Mouse (Mus musculus): ENCODE measurements around the gene Thoc3. TPM values are rescaled to one million over a fixed set of nuclear protein-coding genes. Genes with fewer than 3 reads are reported as not detected.
A peak's percentile ranks its signal among the peaks of the same experiment; 100 is the strongest.

Gene Thoc3
- polyA plus RNA-seq, 1 experiment from 2014 or later = 99.1 TPM

DNA sequence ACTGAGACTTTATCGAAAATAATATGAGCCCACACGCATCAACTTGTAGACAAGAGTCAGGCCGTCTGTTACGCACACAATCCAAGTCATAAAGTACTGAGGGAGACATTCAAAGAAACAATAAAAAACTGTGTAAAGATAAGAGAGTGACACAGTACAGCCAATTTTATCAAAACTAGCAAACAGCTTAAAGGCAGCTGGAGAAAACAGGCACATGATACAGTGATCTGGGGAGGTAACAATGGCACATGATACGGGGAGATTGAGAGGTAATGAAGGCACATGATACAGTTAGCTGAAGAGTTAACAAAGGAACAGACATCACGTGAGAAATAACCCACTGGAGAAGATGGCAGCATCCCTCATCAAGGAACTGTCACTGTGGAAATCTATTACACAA is 31.6 kb downstream of the Thoc3 start:
- no peaks in the 10 kb centered on the region for H3K36me3 ChIP-seq
- no peak for ATAC-seq (ENCODE audit: insufficient number of reproducible peaks, low FRiP score, low TSS enrichment, low read depth)
- no peaks in the 10 kb centered on the region for H3K27me3 ChIP-seq
- H3K4me1 ChIP-seq = peaks cover 8% of the 10 kb centered on the region; the same call in 1 of the 2 replicates
- 75% methylated on average over 6 of the region's 6 CpGs for WGBS
- no peak overlapping the region for H3K9ac ChIP-seq
- H3K4me3 ChIP-seq = no peak overlapping the region
- no peak overlapping the region for H3K4me2 ChIP-seq
- H3K27ac ChIP-seq = no peak overlapping the region
- H3K9me3 ChIP-seq = no peaks in the 10 kb centered on the region

- no peak overlapping the region for H3K4me3 ChIP-seq
- no peaks in the 10 kb centered on the region for H3K36me3 ChIP-seq
- WGBS = 59% methylated on average over 5 of the region's 5 CpGs
- H3K4me2 ChIP-seq = no peak overlapping the region
- no peak overlapping the region for H3K27ac ChIP-seq
- ATAC-seq (ENCODE audit: insufficient number of reproducible peaks, low FRiP score, low TSS enrichment, low read depth) = no peak
- no peaks in the 10 kb centered on the region for H3K27me3 ChIP-seq
- no peaks in the 10 kb centered on the region for H3K9me3 ChIP-seq
- H3K9ac ChIP-seq = no peak overlapping the region
- H3K4me1 ChIP-seq = peaks cover 8% of the 10 kb centered on the region; the same call in 1 of the 2 replicates
Measured at GRCm38 (mm10) chr13:54436666-54437065, 32.0 kb downstream of the Thoc3 start.

- no peaks in the 10 kb centered on the region for H3K4me1 ChIP-seq
- H3K27me3 ChIP-seq = no peaks in the 10 kb centered on the region
- no peak overlapping the region for H3K9ac ChIP-seq
- no peaks in the 10 kb centered on the region for H3K36me3 ChIP-seq
- H3K27ac ChIP-seq = no peak overlapping the region
- no peak for ATAC-seq (ENCODE audit: insufficient number of reproducible peaks, low FRiP score, low TSS enrichment, low read depth)
- WGBS = 67% methylated on average over 9 of the region's 9 CpGs
- no peak overlapping the region for H3K4me3 ChIP-seq
- no peaks in the 10 kb centered on the region for H3K9me3 ChIP-seq
- H3K4me2 ChIP-seq = no peak overlapping the region
Measured at GRCm38 (mm10) chr13:54431161-54431560, 37.5 kb downstream of the Thoc3 start.

DNA sequence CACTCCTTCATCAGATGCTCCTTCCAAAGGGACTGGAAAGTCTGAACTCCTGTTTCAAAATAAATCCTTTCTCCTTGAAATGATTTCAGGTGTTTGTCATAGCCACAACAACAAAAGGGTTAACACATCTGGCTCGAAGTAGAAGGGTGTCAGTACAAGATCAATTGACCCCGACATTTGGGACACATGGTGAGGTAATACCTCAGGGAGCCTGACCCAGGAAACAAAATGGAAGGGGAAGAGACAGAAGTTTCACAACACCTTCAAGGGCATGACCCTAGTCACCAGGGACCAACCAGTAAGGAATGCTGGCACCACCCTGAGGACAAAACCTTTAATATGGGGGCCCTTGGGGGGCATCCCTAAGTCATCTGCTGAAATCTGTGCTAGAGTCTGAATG is 38.6 kb downstream of the Thoc3 start:
- Histone ChIP-seq H3K9me3 (no peaks in the 10 kb centered on the region), H3K4me3 (no peak overlapping the region), H3K27me3 (no peaks in the 10 kb centered on the region), H3K4me2 (no peak overlapping the region), H3K36me3 (no peaks in the 10 kb centered on the region), H3K4me1 (peaks cover 5% of the 10 kb centered on the region), H3K9ac (no peak overlapping the region), H3K27ac (no peak overlapping the region)
- 27% methylated on average over 2 of the region's 2 CpGs for WGBS
- no peak for ATAC-seq (ENCODE audit: insufficient number of reproducible peaks, low FRiP score, low TSS enrichment, low read depth)

GRCm38 (mm10) chr13:54428771-54429170 is 39.9 kb downstream of the Thoc3 start:
- no peak overlapping the region for H3K27ac ChIP-seq
- H3K4me2 ChIP-seq = no peak overlapping the region
- H3K27me3 ChIP-seq = no peaks in the 10 kb centered on the region
- no peaks in the 10 kb centered on the region for H3K36me3 ChIP-seq
- WGBS = 84% methylated on average over 3 of the region's 3 CpGs
- no peak overlapping the region for H3K9ac ChIP-seq
- no peak overlapping the region for H3K4me3 ChIP-seq
- H3K9me3 ChIP-seq = no peaks in the 10 kb centered on the region
- ATAC-seq (ENCODE audit: insufficient number of reproducible peaks, low FRiP score, low TSS enrichment, low read depth) = no peak
- H3K4me1 ChIP-seq = peaks cover 6% of the 10 kb centered on the region

- Histone ChIP-seq H3K4me2 (no peak overlapping the region), H3K27ac (no peak overlapping the region), H3K27me3 (no peaks in the 10 kb centered on the region), H3K36me3 (no peaks in the 10 kb centered on the region), H3K9me3 (no peaks in the 10 kb centered on the region), H3K9ac (no peak overlapping the region), H3K4me3 (no peak overlapping the region), H3K4me1 (peaks cover 6% of the 10 kb centered on the region)
- no peak for ATAC-seq (ENCODE audit: insufficient number of reproducible peaks, low FRiP score, low TSS enrichment, low read depth)
- WGBS = 76% methylated on average over 10 of the region's 10 CpGs
Measured at GRCm38 (mm10) chr13:54426781-54427655, 41.6 kb downstream of the Thoc3 start.

DNA sequence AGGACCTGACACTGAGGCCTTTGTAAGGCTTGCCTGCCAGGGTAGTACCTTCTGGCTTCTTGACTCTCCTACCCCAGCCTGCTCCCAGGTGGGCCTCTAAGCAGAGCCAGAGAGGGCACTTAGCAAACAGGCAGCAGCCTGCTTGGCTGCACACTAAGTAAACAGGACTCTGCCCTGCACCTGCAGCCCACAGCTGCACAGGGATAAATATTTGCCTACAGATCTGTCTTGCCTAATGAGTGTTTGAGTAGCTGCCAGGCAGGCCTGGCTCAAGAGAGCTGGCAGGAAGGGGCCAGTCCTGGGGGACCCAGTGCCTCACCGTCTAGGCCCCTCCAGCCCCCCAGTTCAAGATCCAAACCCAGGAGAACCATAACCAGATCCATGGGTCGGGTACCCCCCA is 43.4 kb downstream of the Thoc3 start:
- Histone ChIP-seq H3K27me3 (no peaks in the 10 kb centered on the region), H3K27ac (no peak overlapping the region), H3K4me2 (no peak overlapping the region), H3K4me1 (peaks cover 6% of the 10 kb centered on the region), H3K9me3 (no peaks in the 10 kb centered on the region), H3K9ac (no peak overlapping the region), H3K4me3 (no peak overlapping the region), H3K36me3 (no peaks in the 10 kb centered on the region)
- WGBS = 27% methylated on average over 2 of the region's 2 CpGs
- peak; percentile 65; the same call in 1 of the 2 replicates for ATAC-seq (ENCODE audit: insufficient number of reproducible peaks, low FRiP score, low TSS enrichment, low read depth)

GRCm38 (mm10) chr13:54420226-54420625 is 48.4 kb downstream of the Thoc3 start:
- ATAC-seq (ENCODE audit: insufficient number of reproducible peaks, low FRiP score, low TSS enrichment, low read depth) = no peak
- Histone ChIP-seq H3K4me2 (no peak overlapping the region), H3K9ac (no peak overlapping the region), H3K36me3 (no peaks in the 10 kb centered on the region), H3K27me3 (no peaks in the 10 kb centered on the region), H3K27ac (no peak overlapping the region), H3K4me1 (peaks cover 3% of the 10 kb centered on the region), H3K9me3 (no peaks in the 10 kb centered on the region), H3K4me3 (no peak overlapping the region)
- 77% methylated on average over 12 of the region's 12 CpGs for WGBS

DNA sequence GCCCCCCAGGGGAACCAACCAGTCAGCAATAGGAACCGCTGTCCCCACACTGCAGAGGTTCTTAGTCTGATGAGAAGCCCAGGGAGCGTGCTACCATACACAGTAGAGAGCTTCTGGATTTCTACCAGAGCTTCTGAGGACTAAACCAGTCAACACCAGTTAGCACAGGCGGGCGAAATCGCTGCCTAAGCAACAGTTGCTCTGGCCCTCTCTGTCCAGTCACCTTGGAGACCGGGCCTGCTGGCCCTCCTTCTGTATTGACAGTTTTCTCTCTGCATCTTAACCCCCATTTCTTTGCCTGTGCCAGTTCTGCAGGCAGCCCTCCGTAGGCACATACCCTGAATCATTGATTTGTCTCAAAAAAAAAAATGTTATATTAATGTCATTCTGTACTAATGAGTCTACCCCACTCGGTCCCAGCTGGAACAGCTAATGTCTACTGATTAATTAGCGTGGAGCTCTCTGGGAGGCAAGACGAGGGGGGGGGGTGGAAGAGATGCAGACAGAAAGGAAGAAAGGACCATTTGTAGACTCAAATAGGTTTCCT is 49.8 kb downstream of the Thoc3 start:
- no peak overlapping the region for H3K27ac ChIP-seq
- ATAC-seq (ENCODE audit: insufficient number of reproducible peaks, low FRiP score, low TSS enrichment, low read depth) = no peak
- no peak overlapping the region for H3K4me2 ChIP-seq
- H3K4me3 ChIP-seq = no peak overlapping the region
- no peaks in the 10 kb centered on the region for H3K36me3 ChIP-seq
- no peaks in the 10 kb centered on the region for H3K9me3 ChIP-seq
- no peak overlapping the region for H3K9ac ChIP-seq
- no peaks in the 10 kb centered on the region for H3K4me1 ChIP-seq
- H3K27me3 ChIP-seq = no peaks in the 10 kb centered on the region
- WGBS = 66% methylated on average over 10 of the region's 10 CpGs

- Histone ChIP-seq H3K36me3 (no peaks in the 10 kb centered on the region), H3K4me3 (no peak overlapping the region), H3K27me3 (no peaks in the 10 kb centered on the region), H3K27ac (no peak overlapping the region), H3K4me2 (no peak overlapping the region), H3K9me3 (no peaks in the 10 kb centered on the region), H3K4me1 (no peaks in the 10 kb centered on the region), H3K9ac (no peak overlapping the region)
- WGBS = 91% methylated on average over 4 of the region's 4 CpGs
- no peak for ATAC-seq (ENCODE audit: insufficient number of reproducible peaks, low FRiP score, low TSS enrichment, low read depth)
Measured at GRCm38 (mm10) chr13:54415059-54415458, 53.6 kb downstream of the Thoc3 start.

GRCm38 (mm10) chr13:54412721-54413120 is 55.9 kb downstream of the Thoc3 start:
- Histone ChIP-seq H3K27me3 (no peaks in the 10 kb centered on the region), H3K36me3 (no peaks in the 10 kb centered on the region), H3K4me1 (no peaks in the 10 kb centered on the region), H3K4me3 (no peak overlapping the region), H3K9ac (no peak overlapping the region), H3K9me3 (no peaks in the 10 kb centered on the region), H3K27ac (no peak overlapping the region), H3K4me2 (no peak overlapping the region)
- 73% methylated on average over 4 of the region's 4 CpGs for WGBS
- no peak for ATAC-seq (ENCODE audit: insufficient number of reproducible peaks, low FRiP score, low TSS enrichment, low read depth)

GRCm38 (mm10) chr13:54412236-54412635 is 56.4 kb downstream of the Thoc3 start:
- H3K27me3 ChIP-seq = no peaks in the 10 kb centered on the region
- ATAC-seq (ENCODE audit: insufficient number of reproducible peaks, low FRiP score, low TSS enrichment, low read depth) = no peak
- no peaks in the 10 kb centered on the region for H3K36me3 ChIP-seq
- H3K4me2 ChIP-seq = no peak overlapping the region
- H3K4me3 ChIP-seq = no peak overlapping the region
- H3K9ac ChIP-seq = no peak overlapping the region
- no peaks in the 10 kb centered on the region for H3K9me3 ChIP-seq
- 15% methylated on average over 7 of the region's 7 CpGs for WGBS
- no peak overlapping the region for H3K27ac ChIP-seq
- H3K4me1 ChIP-seq = no peaks in the 10 kb centered on the region
